In the genomic region with DNA sequence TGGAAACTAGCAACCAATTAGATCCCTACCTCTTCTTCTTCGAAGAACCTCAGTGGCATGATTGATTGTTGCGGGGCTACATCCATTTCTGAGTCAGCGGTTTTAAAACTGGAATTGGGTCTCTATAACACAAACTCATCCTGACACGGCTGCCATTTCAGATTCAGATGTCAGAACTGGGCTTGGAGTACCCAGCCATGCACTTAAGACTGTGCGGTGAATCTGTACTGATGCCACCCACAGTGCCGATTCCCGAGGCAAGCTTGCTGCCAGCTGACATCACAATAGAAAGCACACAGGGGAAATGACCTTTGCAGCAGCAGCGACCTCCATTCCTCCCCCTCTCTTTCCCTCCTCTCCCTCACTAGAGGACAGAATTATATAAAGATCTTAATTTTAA, we compare ENCODE assay signal across 21 mouse cellular contexts. TPM values are rescaled to one million over a fixed set of nuclear protein-coding genes. Genes with fewer than 3 reads are reported as not detected.
DNase-seq lines count a peak whose midpoint lies in the region; ATAC-seq and TF ChIP-seq lines count a peak whose summit lies in the region.
"Had no signal": no experiment of that assay in that cellular context is flagged by ENCODE, and none has a peak within 500 bp of the region (broad histone marks: within the 10 kb centered on the region; RNA-seq: fewer than 3 reads in every experiment).

No protein-coding gene starts in this region.

- peaks cover 7% of the 10 kb centered on the region; the same call in 1 of the 2 replicates for H3K4me1 ChIP-seq in hindbrain, embryonic 10.5 days (replicated peaks)
- no peaks in the 10 kb centered on the region for H3K4me1 ChIP-seq in hindbrain, embryonic 12.5 days
- H3K4me1 ChIP-seq: embryonic facial prominence, embryonic 13.5 days; forebrain, embryonic 13.5 days; heart, embryonic 10.5 days had no signal

- H3K9ac ChIP-seq in hindbrain, embryonic 12.5 days = no peak overlapping the region
- H3K9ac ChIP-seq: embryonic facial prominence, embryonic 13.5 days; forebrain, embryonic 13.5 days; forebrain, postnatal 0 days had no signal

- 48% methylated on average over 8 of the region's 8 CpGs for WGBS in hindbrain, embryonic 10.5 days
- 35% methylated on average over 8 of the region's 8 CpGs for WGBS in hindbrain, embryonic 12.5 days

- TF ChIP-seq CTCF in brain, embryonic 14.5 days (IDR thresholded peaks at IDR 0.05; ENCODE audit: borderline replicate concordance, extremely low read depth, insufficient read depth, insufficient read length) = no peak

- H3K9me3 ChIP-seq in hindbrain, embryonic 10.5 days = no peaks in the 10 kb centered on the region
- no peaks in the 10 kb centered on the region for H3K9me3 ChIP-seq in hindbrain, embryonic 12.5 days (replicated peaks)
- H3K9me3 ChIP-seq: embryonic facial prominence, embryonic 13.5 days; forebrain, embryonic 13.5 days; heart, embryonic 10.5 days had no signal

- no peaks in the 10 kb centered on the region for H3K27me3 ChIP-seq in hindbrain, embryonic 10.5 days (ENCODE audit: insufficient read depth, poor library complexity, severe bottlenecking)
- H3K27me3 ChIP-seq in hindbrain, embryonic 12.5 days = no peaks in the 10 kb centered on the region
- H3K27me3 ChIP-seq: forebrain, embryonic 13.5 days had no signal

- no peak overlapping the region for H3K27ac ChIP-seq in hindbrain, embryonic 10.5 days
- H3K27ac ChIP-seq in hindbrain, embryonic 12.5 days = no peak overlapping the region
- H3K27ac ChIP-seq: embryonic facial prominence, embryonic 13.5 days; forebrain, embryonic 13.5 days; heart, embryonic 10.5 days had no signal

- no peak for ATAC-seq in hindbrain, embryonic 12.5 days (ENCODE audit: low FRiP score)
- ATAC-seq: forebrain, embryonic 13.5 days; forebrain, postnatal 0 days; hindbrain, embryonic 16.5 days; inflammation-experienced regulatory T-cells, adult 6 months; intestine, postnatal 0 days had no signal

- peak; percentile 15 to 27 for DNase-seq in cerebellum, postnatal 10 days
- DNase-seq in cerebellum, adult 11 months = no peak
- DNase-seq in hindbrain, embryonic 10.5 days (ENCODE audit: low spot score) = peak; percentile 5
- DNase-seq in brain, embryonic 14.5 days (ENCODE audit: low read depth) = peak; percentile 20
- DNase-seq in retina, postnatal 1 day = peak; percentile 75
- no peak for DNase-seq in gastrocnemius, adult 18-20 months (ENCODE audit: low spot score)
- DNase-seq: adrenal gland, postnatal 10 days; cerebellum, postnatal 14 days; forebrain, postnatal 0 days; gastrocnemius, postnatal 10 days; heart, adult 18-20 months; heart, postnatal 10 days; heart, postnatal 4 days had no signal

- H3K36me3 ChIP-seq in hindbrain, embryonic 10.5 days = no peaks in the 10 kb centered on the region
- H3K36me3 ChIP-seq in hindbrain, embryonic 12.5 days = no peaks in the 10 kb centered on the region
- H3K36me3 ChIP-seq: embryonic facial prominence, embryonic 13.5 days; heart, embryonic 10.5 days had no signal

- no peak for TF ChIP-seq POLR2A in brain, embryonic 14.5 days (IDR thresholded peaks at IDR 0.05; ENCODE audit: borderline replicate concordance, extremely low read depth, insufficient read depth, insufficient read length, poor library complexity, severe bottlenecking)

- H3K4me2 ChIP-seq in hindbrain, embryonic 12.5 days (replicated peaks) = no peak overlapping the region
- H3K4me2 ChIP-seq: embryonic facial prominence, embryonic 13.5 days; forebrain, embryonic 13.5 days had no signal

- H3K4me3 ChIP-seq in hindbrain, embryonic 10.5 days = no peak overlapping the region
- H3K4me3 ChIP-seq in hindbrain, embryonic 12.5 days = no peak overlapping the region
- H3K4me3 ChIP-seq: embryonic facial prominence, embryonic 13.5 days; forebrain, embryonic 13.5 days; heart, embryonic 10.5 days had no signal

RNA-seq across cellular contexts. Expression of a gene that starts 47.6 kb away (rescaled TPM):
- 1.7 and 2.6 TPM in 2 replicates for polyA plus RNA-seq in hindbrain, embryonic 10.5 days (2016; fragmentation: Nextera tagmentation; extraction: Ambion mirVana)
- 3.5 TPM in 2 replicates for polyA plus RNA-seq in hindbrain, embryonic 12.5 days (2016; fragmentation: Nextera tagmentation; extraction: Ambion mirVana)
- 3.2 and 4.6 TPM in 2 replicates for polyA plus RNA-seq in brain, embryonic 14.5 days (2012; rRNA removed)
- total RNA-seq in gastrocnemius, adult 18-20 months (2021) = under 1 TPM; 0.07 to 0.59 TPM
- total RNA-seq: heart, postnatal 4 days; MEL had no signal
- polyA plus RNA-seq: inflammation-experienced regulatory T-cells, adult 6 months had no signal

Comparison
In these comparisons a context has a peak if more than half of its experiments do, and no peak if none do; other contexts are left out.
1. DNase-seq: peak in cerebellum, postnatal 10 days (2 of 2), hindbrain, embryonic 10.5 days (single experiment), brain, embryonic 14.5 days (single experiment) and retina, postnatal 1 day (single experiment); none in cerebellum, adult 11 months (single experiment) and gastrocnemius, adult 18-20 months (single experiment).